Mouse (Mus musculus): ENCODE results near the gene Cbr4. TPM values are rescaled to one million over a fixed set of nuclear protein-coding genes. Genes with fewer than 3 reads are reported as not detected.

The Cbr4 gene
- polyA plus RNA-seq, 1 experiment = 26.4 TPM

DNA sequence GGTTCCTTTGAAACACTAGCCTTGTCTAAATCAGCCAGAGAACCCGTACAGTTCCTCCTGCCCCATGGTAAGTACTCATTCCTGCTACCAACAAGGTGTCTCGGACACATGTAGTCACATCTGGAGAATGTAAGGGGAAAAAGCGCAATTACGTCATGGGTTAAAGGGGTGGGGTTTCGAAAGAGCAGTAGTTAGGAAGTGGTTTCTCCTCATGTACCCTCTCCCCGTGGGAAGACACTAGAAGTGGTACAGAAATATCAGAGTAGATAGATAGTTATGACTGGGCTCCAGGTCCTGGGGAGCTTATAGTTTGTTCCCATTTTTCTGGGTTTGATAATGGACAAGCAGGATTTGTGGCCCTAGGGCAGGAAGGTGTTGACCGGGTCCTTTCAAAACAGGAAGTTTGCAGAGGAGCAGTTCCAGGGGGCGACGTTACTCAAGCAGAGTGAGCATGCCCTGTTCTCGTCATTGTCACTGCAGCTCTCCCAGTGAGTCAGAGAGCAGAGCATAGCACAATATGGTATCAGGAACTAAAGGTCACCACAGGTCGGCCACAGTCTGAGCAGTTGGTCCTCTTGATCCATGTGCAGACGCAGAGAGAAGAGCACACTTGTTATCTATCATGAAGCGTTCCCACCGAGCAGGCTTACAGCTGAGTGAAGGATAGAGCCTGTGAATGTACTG is 30.1 kb downstream of the Cbr4 start:
- H3K27ac ChIP-seq (ENCODE audit: insufficient read depth, low read depth, low read length) = 0 out of 2 replicates have a peak overlapping the region, but pooled peaks have one; percentile 7
- peaks cover 10% of the 10 kb centered on the region for H3K4me1 ChIP-seq (ENCODE audit: control insufficient read depth, insufficient read depth, low read length)
- H3K4me3 ChIP-seq (ENCODE audit: insufficient read depth, low read length) = no peak overlapping the region
- TF ChIP-seq POLR2A (IDR thresholded peaks at IDR 0.05; ENCODE audit: borderline replicate concordance, low read depth, low read length) = no peak
- TF ChIP-seq CTCF (IDR thresholded peaks at IDR 0.05; ENCODE audit: low read depth, low read length) = no peak

DNA sequence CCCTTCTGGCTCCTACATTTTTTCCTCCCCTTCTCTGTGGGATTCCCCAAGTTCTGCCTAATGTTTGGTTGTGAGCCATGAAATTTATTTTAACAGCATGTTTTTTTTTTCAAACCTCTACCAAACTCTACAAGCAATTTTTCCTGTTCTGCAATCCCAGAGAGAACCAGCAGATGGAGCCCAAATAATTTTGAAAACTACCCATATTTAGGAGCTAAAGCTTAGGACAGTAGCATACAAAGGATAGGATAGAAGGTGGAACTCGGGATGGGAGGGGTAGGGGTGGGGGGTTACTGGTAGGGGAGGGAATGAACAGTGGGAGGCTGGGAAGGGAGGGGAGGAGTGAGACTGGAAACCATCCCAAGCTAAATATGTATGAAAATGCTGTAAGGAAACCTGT is 34.6 kb downstream of the Cbr4 start:
- Histone ChIP-seq H3K4me3 (ENCODE audit: insufficient read depth, low read length) (no peak overlapping the region), H3K27ac (ENCODE audit: insufficient read depth, low read depth, low read length) (no peak overlapping the region), H3K4me1 (ENCODE audit: control insufficient read depth, insufficient read depth, low read length) (peaks cover 10% of the 10 kb centered on the region)
- TF ChIP-seq POLR2A (IDR thresholded peaks at IDR 0.05; ENCODE audit: borderline replicate concordance, low read depth, low read length) = no peak
- peak; percentile 16; the same call in 1 of the 2 replicates for TF ChIP-seq CTCF (IDR thresholded peaks at IDR 0.05; ENCODE audit: low read depth, low read length)

DNA sequence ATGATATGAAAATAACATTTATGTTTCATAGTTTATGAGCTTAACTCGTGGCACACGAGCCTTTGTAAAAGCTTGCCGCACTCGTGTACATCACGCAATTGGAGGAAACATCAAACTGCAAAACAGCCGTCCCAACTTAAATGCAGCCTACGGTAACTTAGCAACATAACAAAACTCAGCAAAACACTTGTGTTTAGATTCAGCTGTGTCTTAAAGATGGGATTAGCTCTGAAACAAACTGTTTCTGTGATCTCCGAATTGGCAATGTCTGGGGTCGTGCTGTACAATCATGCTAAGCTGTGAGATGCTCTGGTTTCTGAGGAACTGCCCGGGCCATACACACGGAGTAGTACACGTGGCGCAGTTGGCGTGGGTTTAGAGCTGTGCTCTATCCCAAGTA is 39.5 kb downstream of the Cbr4 start:
- no peak overlapping the region for H3K27ac ChIP-seq (ENCODE audit: insufficient read depth, low read depth, low read length)
- no peaks in the 10 kb centered on the region for H3K4me1 ChIP-seq (ENCODE audit: control insufficient read depth, insufficient read depth, low read length)
- TF ChIP-seq CTCF (IDR thresholded peaks at IDR 0.05; ENCODE audit: low read depth, low read length) = no peak
- no peak for TF ChIP-seq POLR2A (IDR thresholded peaks at IDR 0.05; ENCODE audit: borderline replicate concordance, low read depth, low read length)
- H3K4me3 ChIP-seq (ENCODE audit: insufficient read depth, low read length) = no peak overlapping the region

- Histone ChIP-seq H3K4me1 (ENCODE audit: control insufficient read depth, insufficient read depth, low read length) (no peaks in the 10 kb centered on the region), H3K4me3 (ENCODE audit: insufficient read depth, low read length) (no peak overlapping the region), H3K27ac (ENCODE audit: insufficient read depth, low read depth, low read length) (no peak overlapping the region)
- no peak for TF ChIP-seq POLR2A (IDR thresholded peaks at IDR 0.05; ENCODE audit: borderline replicate concordance, low read depth, low read length)
These were observed 40.7 kb downstream of the Cbr4 start for GRCm38 (mm10) chr8:61528197-61528596.

DNA sequence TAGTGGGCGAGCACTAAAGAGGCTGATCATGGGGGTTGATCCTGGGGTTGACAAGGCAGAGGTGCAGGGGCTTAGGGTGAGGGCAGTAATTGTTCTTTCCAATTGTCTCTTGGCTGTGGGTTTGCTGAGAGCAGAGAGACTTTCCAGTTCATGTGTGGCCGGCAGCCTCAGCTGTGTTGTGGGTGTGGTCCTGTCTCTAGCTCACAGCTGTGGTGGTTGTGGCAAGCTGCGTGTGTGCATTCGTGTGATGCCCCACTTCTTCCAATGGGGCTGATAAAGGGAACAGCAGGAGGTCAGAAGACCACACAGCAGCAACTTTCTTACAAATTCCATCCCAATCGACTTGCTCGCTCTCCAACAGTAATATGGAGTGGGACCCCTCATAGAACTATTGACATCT is 41.1 kb downstream of the Cbr4 start:
- H3K4me1 ChIP-seq (ENCODE audit: control insufficient read depth, insufficient read depth, low read length) = no peaks in the 10 kb centered on the region
- TF ChIP-seq CTCF (IDR thresholded peaks at IDR 0.05; ENCODE audit: low read depth, low read length) (no peak), POLR2A (IDR thresholded peaks at IDR 0.05; ENCODE audit: borderline replicate concordance, low read depth, low read length) (no peak)
- no peak overlapping the region for H3K27ac ChIP-seq (ENCODE audit: insufficient read depth, low read depth, low read length)
- no peak overlapping the region for H3K4me3 ChIP-seq (ENCODE audit: insufficient read depth, low read length)

DNA sequence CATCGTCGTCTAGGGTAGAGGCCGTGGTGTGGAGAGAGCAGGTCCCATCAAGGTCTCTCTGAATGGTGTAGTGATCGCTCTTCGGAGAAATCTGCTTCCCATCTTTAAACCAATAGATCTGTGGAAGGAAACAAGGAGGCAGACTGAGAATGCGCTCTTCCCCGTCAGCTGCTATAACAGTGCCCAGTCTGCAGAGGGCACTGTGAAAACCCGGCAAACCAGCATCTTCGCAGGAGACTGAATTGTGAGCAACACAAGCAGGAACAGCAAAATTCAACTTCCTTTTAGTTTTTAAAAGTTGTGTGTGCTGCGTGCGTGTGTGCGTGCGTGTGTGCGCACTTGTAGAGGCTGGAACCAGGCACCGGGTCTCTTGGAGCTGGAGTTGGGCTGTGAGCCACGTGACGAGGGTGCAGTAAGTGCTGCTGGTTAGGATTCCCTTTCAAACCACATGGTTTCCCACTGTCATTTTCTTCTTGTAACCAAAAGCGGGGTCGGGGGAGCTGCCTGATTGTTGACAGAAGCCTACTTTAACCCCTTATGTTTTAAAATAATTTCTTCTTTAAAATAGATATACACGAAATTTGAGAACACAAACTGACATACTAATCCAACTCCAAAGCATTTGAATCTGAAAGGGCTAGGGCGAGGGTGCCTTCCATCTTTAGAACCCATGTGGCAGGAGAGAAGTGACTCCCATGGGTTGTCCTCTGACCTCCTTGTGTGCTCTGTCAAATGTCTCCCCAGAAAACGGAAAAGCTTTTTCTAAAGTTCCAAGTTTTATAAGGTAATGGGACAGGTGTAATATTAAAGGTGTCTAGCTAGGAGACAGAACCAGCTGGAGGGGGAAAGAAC is 44.6 kb downstream of the Cbr4 start:
- TF ChIP-seq CTCF (IDR thresholded peaks at IDR 0.05; ENCODE audit: low read depth, low read length) = 0 out of 2 replicates have a peak, but pooled peaks have one; percentile 34
- TF ChIP-seq POLR2A (IDR thresholded peaks at IDR 0.05; ENCODE audit: borderline replicate concordance, low read depth, low read length) = no peak
- Histone ChIP-seq H3K4me3 (ENCODE audit: insufficient read depth, low read length) (no peak overlapping the region), H3K4me1 (ENCODE audit: control insufficient read depth, insufficient read depth, low read length) (no peaks in the 10 kb centered on the region), H3K27ac (ENCODE audit: insufficient read depth, low read depth, low read length) (no peak overlapping the region)

DNA sequence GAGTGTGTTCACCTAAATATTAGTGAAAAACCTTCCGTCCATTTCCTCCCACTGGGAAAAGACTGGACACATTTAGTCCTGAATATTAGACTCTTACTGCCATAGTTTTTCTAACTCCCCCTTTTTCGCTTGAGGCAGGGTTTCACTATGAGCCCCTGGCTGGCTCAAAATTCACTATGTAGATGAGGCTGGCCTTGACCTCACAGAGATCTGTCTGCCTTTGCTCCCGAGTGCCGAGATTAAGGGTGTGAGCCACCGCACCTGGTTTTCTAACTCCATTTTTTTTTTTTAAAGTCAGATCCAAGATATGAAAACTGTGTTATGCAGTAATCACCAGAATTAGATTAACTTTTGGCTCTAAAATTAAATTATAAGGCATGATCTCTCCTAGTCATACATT is 45.3 kb downstream of the Cbr4 start:
- Histone ChIP-seq H3K27ac (ENCODE audit: insufficient read depth, low read depth, low read length) (no peak overlapping the region), H3K4me1 (ENCODE audit: control insufficient read depth, insufficient read depth, low read length) (no peaks in the 10 kb centered on the region), H3K4me3 (ENCODE audit: insufficient read depth, low read length) (no peak overlapping the region)
- TF ChIP-seq CTCF (IDR thresholded peaks at IDR 0.05; ENCODE audit: low read depth, low read length) (no peak), POLR2A (IDR thresholded peaks at IDR 0.05; ENCODE audit: borderline replicate concordance, low read depth, low read length) (no peak)

DNA sequence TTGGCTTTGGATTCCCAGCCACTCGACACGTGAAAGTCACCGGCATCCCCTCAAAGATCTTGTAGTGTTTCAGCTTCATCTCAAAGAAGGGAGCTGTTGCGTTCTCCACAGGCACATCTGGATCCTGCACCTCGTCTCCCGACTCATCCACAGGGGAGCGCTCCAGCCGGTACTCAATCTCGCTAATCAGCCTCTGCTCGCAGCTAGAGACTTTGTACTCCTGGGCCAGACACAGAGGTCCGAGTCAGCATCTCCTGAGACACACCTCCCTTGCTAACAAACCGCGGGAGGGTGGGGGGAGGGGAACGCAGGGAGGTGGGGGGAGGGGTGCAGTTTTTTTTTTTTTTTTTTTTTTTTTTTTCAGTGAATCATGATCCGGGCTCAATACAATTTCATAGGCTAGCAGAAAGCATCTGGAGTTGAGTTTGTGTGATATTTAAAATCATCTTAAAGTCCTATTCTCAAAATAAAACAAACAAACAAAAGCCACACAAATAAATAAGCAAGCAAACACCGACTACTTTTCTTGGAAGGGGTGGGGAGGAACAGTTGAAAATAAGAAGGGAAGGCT is 45.9 kb downstream of the Cbr4 start:
- H3K27ac ChIP-seq (ENCODE audit: insufficient read depth, low read depth, low read length) = no peak overlapping the region
- no peaks in the 10 kb centered on the region for H3K4me1 ChIP-seq (ENCODE audit: control insufficient read depth, insufficient read depth, low read length)
- no peak for TF ChIP-seq CTCF (IDR thresholded peaks at IDR 0.05; ENCODE audit: low read depth, low read length)
- TF ChIP-seq POLR2A (IDR thresholded peaks at IDR 0.05; ENCODE audit: borderline replicate concordance, low read depth, low read length) = no peak
- no peak overlapping the region for H3K4me3 ChIP-seq (ENCODE audit: insufficient read depth, low read length)

DNA sequence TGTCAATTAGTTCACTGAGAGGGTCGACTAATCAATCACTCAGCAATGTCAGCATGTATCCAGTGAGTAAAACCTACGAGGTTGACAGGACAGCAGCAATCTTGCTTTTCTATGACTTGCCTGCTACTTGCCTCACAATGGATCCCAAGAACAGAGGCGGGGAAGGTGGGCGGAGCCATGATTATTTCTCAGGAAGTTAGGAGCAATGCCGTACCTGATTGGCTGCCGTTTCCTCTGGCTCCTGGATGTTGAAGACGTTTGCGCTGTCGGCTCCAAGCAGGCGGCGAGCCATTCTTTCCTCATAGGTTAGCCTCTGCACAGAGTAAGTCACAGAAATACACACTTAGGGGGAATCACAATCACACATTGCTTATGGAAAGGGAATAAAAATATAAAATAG is 47.9 kb downstream of the Cbr4 start:
- Histone ChIP-seq H3K4me1 (ENCODE audit: control insufficient read depth, insufficient read depth, low read length) (no peaks in the 10 kb centered on the region), H3K27ac (ENCODE audit: insufficient read depth, low read depth, low read length) (no peak overlapping the region), H3K4me3 (ENCODE audit: insufficient read depth, low read length) (no peak overlapping the region)
- no peak for TF ChIP-seq CTCF (IDR thresholded peaks at IDR 0.05; ENCODE audit: low read depth, low read length)
- no peak for TF ChIP-seq POLR2A (IDR thresholded peaks at IDR 0.05; ENCODE audit: borderline replicate concordance, low read depth, low read length)

DNA sequence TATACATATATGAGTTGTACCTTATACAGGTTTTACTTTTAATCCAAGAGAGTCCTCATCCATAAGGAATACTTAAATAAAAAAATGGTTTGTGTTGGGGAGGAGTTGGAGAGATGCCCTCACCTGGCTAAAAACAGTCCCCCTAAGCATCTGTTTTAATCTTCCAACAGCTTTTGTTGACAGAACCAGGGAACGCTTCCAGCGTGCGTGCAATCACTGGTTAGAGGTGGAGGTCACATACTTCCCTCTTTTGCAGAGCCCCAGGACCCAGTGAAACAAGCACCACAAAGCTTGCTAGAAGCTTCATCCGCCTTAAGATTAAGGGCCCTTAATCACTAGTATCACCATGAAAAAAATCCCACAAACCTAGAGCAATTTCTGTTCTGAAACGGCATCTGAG is 49.9 kb downstream of the Cbr4 start:
- H3K27ac ChIP-seq (ENCODE audit: insufficient read depth, low read depth, low read length) = no peak overlapping the region
- no peaks in the 10 kb centered on the region for H3K4me1 ChIP-seq (ENCODE audit: control insufficient read depth, insufficient read depth, low read length)
- TF ChIP-seq POLR2A (IDR thresholded peaks at IDR 0.05; ENCODE audit: borderline replicate concordance, low read depth, low read length) = no peak
- no peak overlapping the region for H3K4me3 ChIP-seq (ENCODE audit: insufficient read depth, low read length)
